Mouse (Mus musculus): Measurements from ENCODE around the gene Nfkb2. TPM values are rescaled to one million over a fixed set of nuclear protein-coding genes. Genes with fewer than 3 reads are reported as not detected.

Nfkb2 gene
- total RNA-seq, 2 experiments from 2014 or later = 1.8 to 2.8 TPM

DNA sequence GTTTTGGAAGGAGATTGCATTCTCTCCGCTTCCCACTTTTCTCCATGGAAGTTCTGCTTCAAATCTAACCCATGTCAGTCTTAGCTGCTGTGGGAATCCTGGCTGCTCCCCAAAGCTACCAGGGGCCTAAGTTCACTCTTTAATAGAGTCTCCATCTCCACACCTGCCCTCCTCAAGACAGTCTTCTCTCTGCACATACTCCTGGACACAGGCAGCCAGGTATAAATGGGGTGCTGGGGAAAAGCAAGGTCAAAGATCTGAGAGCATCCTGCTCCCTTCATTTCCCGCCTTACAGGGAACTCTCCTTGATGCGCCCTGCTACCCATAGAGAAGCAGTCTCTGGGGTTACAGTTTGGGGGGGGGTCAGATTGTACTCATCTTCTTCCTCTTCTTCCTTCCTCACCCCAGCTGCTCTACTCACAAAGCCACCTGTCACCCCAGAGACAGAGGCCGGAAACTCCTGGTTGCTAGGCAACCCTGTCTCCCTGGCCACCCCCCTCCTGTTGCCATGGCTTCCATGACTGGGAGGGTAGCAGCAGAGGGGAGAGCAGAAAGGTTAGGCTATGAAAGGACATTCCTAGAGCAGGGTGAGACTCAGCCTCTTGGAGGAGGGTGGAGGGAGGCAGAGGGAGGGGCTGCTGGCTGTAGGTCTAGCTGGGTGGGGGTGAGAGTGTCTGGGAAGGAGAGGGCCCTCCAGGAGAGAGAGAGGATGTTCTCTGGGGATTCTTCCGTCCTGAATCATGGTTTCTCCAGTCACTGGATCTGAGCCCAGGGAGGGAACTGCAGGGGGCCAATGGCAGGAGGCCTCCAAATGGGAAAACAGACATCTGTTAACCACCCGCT is 17.2 kb downstream of the Nfkb2 start:
- peak in 1 of 2 experiments; percentile 45 for DNase-seq (ENCODE audit: extremely low spot score in 1 of 2, low spot score in 1 of 2)

DNA sequence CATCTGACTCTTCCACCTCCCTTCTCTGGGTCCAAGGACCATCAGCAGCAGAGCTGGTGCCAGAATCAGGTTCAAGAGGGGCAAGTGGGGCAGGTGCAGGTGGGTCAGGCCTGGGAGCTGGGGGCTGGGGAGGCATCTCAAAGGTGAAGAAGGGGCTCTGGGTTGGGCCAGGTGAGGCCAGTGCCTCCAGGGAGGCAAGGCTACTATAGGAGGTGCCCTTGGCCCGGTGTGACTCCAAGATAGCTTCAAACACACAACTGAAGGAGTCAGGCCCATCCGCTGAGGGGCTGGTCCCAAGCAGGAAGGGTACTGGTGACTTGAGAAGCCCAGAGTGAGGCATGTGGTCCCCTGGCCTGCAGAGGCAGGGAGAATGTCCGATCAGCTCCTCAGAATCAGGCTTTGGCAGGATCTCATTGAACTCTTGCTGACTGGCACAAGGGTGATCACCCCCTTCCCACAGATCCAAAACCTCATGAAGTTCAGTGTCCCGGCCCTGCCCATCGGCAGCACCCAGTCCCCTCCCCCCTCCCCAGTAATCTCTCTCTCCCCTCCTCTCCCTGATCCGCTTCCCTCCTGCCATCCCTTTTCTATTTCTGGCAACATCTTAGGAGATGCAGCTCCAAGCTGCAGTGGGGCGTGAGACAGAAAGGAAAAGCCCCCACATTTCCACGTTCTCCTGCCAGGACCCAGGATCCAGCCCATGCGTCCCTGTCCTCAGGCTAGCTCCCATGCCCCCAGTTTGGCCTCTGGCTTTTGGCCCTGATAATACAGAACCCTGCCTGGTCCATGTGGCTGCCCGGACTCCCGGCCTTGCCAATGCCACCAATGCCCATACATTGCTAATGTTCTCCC is 18.2 kb downstream of the Nfkb2 start:
- no peak for DNase-seq (ENCODE audit: extremely low spot score in 1 of 2, low spot score in 1 of 2)

DNA sequence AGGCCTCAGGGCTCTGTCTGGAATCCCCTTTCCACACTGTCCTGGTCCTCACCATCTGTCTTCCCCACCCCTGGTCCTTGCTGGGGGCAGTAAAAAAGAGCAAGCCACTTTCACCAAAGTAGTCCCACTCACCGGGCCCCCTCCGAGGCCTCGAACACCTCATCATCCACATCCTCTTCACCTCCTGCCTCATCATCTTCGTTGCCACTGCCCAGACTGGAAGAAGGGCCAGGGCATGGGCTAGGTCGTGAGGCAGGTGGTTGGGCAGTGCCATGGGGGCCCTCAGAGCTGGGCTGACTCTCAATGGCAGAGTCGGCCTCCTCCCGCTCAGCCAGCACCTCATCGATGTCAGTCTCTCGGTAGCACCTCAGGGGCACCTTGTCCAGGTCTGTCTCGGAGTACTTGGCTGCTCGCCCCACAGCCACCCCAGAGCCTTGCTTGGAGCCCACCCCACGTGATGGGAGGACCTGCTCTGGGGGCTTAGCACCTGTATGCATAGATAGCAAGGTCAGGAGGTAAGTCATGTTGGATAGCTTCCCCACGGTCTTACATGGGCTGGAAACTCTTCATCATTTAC is 19.0 kb downstream of the Nfkb2 start:
- DNase-seq (ENCODE audit: extremely low spot score in 1 of 2, low spot score in 1 of 2) = no peak

DNA sequence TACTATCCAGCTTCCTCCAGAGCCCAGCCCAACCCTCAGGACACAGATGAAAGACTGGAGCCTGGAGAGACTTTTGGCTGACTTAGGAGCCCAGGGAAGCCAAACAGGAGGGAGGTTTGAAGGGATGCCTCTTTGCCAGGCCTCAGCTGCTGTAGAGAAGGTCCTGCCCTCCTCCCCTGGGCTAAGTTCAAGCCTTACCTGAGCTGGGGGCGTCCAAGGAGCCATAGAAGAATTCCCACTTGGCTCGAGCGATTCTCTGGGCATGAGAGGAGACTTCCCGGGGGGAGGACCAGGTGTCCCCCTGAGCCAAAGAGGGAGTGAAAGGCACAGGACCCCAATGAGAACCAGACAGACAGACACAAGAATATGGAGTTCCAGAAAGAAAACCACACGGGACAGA is 19.6 kb downstream of the Nfkb2 start:
- no peak for DNase-seq (ENCODE audit: extremely low spot score in 1 of 2, low spot score in 1 of 2)

DNA sequence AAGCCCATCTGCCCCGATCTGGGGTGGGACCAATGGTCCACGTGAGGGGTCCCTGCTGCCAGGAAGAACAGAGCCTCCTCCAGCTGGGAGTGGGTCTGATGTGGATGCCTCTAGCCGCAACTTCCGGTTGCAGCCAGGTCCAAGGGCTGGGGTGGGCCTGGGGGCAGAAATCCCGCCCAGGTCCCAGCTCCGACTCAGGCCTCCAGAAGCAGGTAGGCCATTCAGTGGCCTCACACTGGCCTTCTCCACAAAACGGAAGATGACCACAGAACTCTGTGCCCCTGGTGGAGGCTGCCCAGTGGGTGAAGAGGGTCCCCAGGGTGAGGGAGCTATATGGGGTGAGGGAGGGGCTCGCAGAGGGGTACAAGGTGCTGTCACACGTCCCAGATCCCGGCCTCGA is 20.2 kb downstream of the Nfkb2 start:
- no peak for DNase-seq (ENCODE audit: extremely low spot score in 1 of 2, low spot score in 1 of 2)

DNA sequence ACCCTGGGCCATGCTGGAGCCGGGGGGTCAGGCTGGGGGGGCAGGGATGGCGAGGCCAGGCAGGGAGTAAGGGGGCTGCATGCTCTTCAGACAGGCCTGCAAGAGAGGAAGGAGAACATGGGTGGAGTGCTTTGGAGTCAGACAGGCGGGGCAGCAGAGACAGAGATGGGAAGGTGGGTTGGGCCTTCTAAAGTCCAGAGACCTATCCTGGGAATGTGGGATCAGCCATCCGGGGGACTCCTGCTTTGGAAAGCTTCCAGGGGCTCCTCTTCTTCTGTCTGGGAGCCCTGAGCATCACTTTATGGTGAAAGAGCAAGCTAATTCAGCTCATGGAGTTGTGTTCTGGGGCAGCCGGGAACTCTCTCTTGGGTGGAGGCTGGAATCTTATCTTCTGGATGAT is 20.8 kb downstream of the Nfkb2 start:
- no peak for DNase-seq (ENCODE audit: extremely low spot score in 1 of 2, low spot score in 1 of 2)

DNA sequence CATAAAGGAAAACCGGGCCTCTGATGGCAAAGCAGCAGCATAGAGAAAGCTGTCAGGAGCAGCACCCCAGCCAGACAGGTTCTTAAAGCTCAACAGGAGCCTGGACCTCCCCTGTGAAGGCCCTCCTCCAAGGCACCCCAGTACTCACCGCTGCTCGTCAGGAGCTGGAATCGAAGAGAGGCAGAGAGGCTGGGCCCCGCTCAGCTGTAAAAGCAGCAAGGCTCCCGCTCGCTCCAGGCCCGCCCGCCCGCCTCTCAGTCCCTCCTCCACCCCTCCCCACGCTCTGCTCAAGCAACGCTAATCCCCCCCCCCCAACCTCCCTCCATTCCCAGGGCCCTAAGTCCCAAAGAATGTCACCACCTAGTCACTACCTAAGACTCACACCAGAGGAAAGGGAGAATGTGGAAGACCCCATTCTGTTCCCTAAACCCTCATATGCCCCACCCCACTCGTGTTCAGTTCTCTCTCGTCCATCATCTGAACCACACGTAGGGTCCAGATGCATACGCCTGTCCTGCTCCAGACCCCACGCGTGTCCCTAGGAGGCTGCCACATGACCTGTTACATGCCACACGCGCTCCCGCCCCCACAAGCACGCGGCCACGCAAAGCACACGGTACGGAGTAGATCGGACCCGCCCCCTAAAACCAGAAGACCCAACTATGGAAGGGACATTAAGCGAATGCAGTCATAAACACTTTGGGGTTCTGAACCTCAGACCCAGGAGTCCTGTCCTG is 22.1 kb downstream of the Nfkb2 start:
- DNase-seq (ENCODE audit: extremely low spot score in 1 of 2, low spot score in 1 of 2) = no peak

DNA sequence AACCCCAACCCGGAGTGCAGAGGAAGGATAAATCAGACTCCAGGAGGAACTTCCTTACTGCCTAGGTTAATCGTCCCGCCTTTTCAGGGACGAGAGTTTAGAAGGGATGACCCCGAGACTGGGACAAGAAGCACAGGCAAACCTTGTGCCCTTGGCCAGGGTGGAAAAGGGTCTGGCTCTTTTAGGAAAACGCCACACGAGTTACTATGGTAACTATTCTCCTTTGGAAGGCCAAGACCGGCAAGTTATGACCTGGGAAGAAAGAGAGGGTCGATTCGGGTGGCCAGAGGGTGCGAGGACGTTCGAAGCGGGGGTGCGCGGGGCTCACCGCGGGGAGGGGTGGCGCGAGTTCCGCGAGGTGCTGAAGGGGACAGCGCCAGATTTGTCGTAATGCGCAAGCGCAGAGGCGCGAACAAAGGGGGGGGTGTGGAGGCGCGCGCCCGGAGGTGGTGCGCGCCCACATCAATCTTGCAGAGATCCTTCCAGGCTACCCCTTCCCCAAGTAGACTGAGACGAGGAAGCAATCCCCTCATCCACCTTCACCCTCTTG is 22.7 kb downstream of the Nfkb2 start, which contains the start of gene Psd:
Gene Psd, minus strand, starts transcription at position 401 of the 550 bp plus-strand sequence.
- DNase-seq (ENCODE audit: extremely low spot score in 1 of 2, low spot score in 1 of 2) = peak in 1 of 2 experiments; percentile 64

DNA sequence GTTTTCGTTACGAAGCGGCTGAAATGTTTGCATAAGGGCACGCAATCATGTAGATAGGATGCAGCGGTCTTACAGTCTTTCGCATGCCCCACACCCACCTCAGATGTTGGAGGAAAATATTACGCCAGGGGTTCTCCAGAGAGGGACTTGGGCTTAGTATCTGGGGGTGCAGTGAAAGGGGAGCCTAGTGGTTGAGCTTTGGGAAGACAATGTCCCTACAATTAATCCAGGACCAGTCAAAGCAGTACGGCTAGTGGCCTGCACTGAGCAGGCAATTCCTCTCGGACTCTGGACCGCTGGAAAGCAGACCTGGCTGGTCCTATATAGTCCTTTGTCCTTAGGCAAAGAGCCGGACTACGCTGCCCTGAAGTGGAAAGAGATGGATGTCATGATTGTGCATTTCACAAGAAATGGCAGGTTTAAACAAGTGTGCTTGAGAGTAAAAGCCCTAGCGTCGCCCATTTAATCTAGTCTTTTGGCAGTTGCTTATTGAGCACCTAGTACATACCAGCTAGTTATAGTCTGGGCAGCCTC is 23.5 kb downstream of the Nfkb2 start:
- DNase-seq (ENCODE audit: extremely low spot score in 1 of 2, low spot score in 1 of 2) = no peak

DNA sequence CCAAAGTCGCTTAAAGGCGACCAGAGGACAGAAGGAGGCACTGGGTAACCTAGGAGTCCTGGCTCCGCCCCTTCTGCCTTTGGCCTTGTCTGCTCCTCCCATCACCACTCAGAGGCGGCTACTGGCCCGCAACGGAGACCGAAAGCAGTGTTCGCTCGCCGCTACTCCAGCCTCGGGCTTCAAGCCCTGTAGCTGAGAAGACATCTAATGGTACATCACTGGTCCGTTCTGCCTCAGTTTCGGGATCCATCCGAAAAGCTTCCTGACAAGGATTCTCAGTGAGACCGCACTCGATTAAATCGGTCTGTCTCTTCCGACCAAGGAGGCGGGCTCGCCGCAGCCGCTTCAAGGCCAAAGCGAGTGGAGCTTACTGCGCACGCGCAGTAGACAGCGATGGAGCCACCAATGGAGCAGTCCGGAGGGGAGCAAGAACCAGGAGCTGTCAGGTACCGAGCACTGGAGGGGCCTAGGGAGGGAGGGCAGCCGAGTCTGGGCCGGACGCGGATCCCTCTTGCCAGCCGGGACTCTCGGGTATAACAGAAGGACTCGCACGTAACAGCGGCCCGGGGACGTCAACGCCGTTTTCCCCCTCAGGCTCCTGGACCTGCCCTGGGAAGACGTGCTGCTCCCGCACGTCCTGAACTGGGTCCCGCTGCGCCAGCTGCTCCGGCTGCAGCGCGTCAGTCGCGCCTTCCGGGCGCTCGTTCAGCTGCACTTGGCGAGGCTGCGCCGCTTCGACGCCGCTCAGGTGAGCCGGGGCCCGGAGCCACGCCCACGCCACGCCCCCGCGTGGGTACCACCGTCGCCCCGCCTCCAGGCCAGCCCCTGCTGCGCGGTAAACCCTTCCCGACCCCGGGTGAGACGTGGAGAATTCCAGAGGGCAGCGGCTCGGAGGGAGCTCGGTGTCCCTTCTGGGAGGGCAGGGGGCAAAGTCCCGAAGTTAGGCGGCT is 24.2 kb downstream of the Nfkb2 start, which contains the start of gene Fbxl15:
Gene Fbxl15, plus strand, starts transcription at position 104 of the 950 bp plus-strand sequence.
- peak; percentile 85 to 93 for DNase-seq (ENCODE audit: extremely low spot score in 1 of 2, low spot score in 1 of 2)

DNA sequence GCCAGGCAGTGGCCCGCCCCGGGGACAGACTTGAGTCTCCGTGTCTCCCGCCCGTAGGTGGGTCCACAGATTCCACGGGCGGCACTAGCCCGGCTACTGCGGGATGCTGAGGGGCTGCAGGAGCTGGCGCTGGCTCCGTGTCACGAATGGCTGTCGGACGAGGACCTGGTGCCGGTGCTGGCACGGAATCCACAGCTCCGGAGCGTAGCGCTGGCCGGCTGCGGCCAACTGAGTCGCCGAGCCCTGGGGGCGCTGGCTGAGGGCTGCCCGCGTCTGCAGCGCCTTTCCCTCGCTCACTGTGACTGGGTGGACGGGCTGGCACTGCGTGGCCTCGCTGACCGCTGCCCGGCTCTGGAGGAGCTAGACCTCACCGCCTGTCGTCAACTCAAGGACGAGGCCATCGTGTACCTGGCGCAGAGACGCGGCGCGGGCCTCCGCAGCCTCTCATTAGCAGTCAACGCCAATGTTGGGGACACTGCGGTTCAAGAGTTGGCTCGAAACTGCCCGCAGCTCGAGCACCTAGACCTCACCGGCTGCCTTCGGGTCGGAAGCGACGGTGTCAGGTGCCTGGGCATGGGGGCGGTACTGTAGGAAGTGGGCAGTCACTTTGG is 25.0 kb downstream of the Nfkb2 start:
- no peak for DNase-seq (ENCODE audit: extremely low spot score in 1 of 2, low spot score in 1 of 2)

DNA sequence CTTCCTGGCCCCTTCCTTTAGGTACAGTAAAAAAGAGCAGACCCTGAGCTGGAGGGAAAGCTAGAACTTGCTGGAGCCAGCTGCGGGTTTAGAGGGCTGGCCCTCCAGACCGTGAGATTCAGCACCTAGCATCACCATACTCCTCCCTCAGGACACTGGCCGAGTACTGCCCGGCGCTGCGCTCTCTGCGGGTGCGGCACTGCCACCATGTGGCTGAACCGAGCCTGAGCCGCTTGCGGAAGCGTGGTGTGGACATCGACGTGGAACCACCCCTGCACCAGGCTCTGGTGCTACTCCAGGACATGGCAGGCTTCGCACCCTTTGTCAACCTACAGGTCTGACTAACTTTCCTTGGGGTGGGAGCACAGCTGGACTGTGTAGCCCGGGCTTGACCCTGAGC is 25.8 kb downstream of the Nfkb2 start:
- DNase-seq (ENCODE audit: extremely low spot score in 1 of 2, low spot score in 1 of 2) = peak; percentile 72 to 75

DNA sequence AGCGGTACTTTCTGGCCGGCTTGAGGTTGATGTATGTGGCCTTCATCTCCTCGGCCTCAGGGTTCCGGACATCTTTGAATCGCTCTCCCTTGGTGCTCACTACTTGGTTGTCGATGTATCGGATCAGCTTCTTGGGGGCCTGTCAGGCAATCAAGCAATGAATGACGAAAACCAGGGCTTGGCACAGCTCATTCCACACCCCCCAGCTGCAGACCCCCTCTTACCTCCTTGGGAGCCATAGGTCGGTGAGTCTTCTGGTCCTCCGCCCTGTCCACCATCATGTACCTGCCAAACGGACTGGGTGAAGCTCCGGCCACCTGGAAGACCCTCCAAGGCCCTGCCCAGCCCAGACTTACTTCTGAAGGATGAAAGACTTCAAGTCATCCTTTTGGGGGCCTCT is 26.6 kb downstream of the Nfkb2 start:
- DNase-seq (ENCODE audit: extremely low spot score in 1 of 2, low spot score in 1 of 2) = no peak

DNA sequence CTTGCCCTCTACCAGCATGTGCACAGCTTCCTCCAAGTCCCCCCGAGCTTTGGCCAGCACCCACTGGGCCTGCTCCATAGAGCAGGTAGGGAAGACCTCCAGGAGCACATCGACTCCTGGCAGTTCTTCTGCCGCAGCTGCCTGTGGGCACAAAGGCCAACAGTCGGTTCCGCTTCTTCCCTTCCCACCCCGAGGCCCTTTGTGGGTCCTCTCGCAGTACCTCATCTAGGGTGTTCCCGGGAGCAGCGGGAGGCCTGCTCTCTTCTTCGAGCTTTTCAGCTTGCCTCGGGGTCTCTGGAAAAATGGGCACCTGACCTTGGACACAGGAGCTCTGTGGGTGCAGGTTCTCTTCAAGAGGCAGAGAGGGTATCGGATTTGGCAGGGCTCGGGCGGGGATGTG is 27.2 kb downstream of the Nfkb2 start:
- no peak for DNase-seq (ENCODE audit: extremely low spot score in 1 of 2, low spot score in 1 of 2)

DNA sequence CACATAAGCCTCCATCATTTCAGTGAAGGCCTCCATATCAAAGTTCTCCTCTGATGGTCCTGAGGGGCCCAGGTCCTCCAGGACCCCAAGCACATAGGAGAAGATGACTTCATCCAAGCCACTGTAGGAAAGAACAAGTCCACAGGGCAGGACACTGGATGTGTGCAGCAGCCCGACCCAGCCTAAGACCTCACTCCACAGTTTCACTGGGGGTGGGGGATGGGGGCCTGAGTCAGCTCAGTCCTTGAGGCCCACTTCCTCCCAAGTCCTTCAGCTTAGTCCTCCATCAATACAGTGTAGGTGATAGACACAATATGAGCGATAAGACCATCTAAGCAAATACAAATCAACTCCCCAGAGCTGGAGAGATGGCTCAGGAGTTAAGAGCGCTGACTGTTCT is 27.8 kb downstream of the Nfkb2 start:
- DNase-seq (ENCODE audit: extremely low spot score in 1 of 2, low spot score in 1 of 2) = no peak

DNA sequence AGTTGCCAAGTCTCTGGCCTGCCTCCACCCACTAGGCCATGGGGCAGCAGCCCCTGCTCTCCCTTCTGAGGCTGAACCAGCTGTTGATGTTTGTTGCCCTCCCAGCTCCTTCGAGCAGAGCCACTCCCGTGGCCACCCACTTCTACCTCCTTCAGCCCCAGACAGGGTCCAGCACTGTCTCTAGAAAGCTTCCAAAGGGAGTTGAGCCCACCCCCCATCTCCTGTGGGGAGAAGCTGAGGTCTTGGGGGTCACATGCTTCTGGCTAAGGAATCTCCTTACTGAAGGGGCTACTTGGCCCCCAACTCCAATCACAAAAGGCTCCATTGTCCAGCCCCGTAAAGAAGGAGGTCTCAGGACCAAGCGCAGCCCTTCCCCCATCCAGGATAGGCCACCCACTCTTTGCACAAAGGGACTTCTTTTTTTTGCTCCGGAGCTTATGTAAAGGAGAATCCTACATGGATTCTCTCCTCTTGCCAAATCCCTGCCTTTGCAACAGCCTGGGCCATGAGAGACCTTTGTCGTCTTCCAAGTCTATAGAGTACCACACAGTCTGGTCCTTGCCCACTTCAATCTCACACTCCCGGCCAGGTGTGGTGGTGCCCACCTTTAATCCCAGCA is 28.7 kb downstream of the Nfkb2 start:
- no peak for DNase-seq (ENCODE audit: extremely low spot score in 1 of 2, low spot score in 1 of 2)

DNA sequence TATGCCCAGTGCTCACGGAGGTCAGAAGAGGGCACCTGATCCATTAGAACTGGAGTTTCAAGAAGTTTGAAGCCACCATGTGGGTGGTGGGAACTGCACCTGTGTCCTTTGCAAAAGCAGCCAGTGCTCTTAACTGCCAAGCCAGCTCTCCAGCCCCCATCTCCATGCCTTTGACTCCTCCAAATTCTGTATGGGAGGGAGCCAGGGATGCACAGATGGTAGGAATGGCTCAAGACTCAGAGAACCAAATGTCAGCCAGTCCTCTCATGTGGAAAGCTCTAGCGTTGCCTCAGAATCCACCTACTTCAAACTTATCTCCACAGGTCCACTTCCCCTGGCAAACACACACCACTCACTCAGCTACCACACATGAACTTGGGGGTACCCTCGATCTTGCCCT is 29.8 kb downstream of the Nfkb2 start:
- no peak for DNase-seq (ENCODE audit: extremely low spot score in 1 of 2, low spot score in 1 of 2)

All from layer of hippocampus, postnatal 25 days (tissue).